Mouse (Mus musculus): ENCODE measurements around the gene Zbtb6.

- TF ChIP-seq POLR2A (IDR thresholded peaks at IDR 0.05; ENCODE audit: low read depth, low read length) (no peak), CTCF (IDR thresholded peaks at IDR 0.05; ENCODE audit: extremely low read depth, insufficient read length, insufficient replicate concordance, low read depth, low read length) (no peak)
These were observed 43.4 kb upstream of the Zbtb6 start for GRCm38 (mm10) chr2:37486408-37486807.

Data from small intestine, adult 2 months (tissue).